Mouse (Mus musculus): ENCODE measurements around the gene Myo3b.
"Not testable (repeated sequence)": the region's sequence is repeated elsewhere in the genome, so short reads cannot be mapped to it uniquely, and the experiment has no call there.

Myo3b gene

DNA sequence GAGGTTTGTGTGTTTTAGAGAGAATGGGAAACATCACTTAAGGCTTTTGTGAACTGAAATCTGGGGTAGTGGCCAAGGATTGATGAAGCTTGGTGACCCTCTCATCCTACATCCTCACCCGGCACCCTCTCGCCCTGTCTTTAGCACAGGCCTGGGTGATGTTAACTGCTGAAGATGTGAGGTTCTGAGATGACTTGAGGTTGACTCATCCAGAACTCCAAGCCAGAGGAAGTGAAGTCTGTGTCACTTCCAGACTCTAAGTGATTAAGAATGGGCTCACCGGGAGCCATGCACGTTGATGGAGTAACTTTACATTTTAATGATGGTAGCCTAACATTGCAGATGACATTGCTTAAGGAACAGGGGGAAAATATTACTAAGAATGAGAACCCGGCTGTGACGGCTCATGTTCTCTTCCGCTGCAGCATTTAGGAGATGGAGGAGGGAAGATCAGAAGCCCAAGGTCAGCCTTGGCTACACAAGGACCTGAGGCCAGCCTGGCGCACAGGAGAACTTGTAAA, 143.3 kb downstream of the Myo3b start:
- DNase-seq (ENCODE audit: extremely low read depth, low read depth, low spot score) = no peak

- DNase-seq (ENCODE audit: extremely low read depth, low read depth, low spot score) = no peak
Measured at GRCm38 (mm10) chr2:70187040-70187439, 148.1 kb downstream of the Myo3b start.

DNA sequence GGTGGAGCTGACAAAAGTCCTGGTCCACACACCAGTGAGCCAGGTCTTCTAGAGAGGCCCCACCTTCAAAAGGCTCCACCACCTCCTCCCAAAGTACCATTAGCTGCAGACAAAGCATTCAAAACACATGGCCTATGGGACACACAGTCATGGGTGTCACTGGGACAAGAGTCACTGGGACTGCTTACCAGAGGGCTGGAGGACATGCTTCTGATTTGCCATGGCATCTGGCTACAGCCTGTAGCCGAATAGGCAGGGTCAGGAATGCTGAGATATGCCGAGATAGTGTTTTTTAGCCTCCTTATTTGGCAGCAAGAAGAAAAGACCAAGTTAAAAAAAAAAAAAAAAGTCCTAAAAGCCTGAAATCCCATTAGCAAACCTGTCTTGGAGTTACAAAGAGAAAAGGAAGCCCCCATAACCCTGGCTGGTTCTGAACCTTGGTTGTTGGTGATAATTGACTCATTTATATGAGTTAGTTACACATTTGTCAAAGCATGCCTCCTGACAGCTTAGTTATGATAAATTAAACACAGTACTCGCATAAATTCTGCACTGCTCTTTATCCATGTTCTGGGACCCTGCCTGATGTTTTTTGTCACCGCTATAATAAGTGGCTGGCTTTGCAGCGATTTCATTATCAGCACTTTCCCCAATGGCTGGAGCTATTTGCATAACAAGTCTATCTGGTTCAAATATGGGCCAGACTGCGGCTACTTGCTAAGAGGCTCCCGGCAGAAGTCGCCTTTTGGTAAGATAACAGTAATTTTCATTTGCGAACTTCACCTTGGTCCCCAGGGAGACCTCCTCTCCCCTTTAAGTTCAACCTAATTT, 156.7 kb downstream of the Myo3b start:
- no peak for DNase-seq (ENCODE audit: extremely low read depth, low read depth, low spot score)

DNA sequence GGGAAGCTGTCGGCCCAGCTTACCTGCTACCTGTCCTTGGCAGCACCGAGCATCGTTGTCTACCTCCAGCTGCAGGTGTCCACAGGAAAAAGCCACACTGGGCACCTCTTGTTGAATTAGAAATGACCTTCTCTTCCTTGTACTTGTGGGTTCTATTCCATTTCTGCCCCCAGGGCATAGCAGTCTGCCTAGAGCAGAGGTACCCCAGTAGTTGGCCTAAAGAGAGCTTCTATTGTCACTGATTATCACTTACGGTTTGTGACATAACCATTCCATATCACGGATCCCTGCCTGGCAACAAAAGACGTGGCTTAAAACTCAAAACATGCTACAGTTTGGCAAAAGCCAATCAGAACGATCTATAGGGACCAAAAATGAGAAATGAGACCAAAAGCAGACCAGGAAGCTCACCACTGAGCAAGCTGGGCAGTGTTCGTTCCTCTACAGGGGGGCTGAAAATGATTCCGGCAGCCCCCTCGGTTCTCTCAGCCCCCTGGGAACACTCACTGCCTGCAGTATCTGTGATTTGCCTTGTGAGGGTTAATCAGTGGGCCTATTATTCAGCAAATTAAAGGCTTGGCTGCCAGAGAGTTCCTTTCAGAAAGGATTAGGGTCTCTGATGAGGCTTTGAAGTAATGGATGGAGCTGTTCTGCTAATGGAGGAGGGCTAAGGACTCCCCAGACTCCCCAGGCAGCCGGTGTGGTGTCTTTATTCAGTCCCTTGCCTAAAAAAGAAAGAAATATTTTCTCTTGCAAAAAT, 163.1 kb downstream of the Myo3b start:
- DNase-seq (ENCODE audit: extremely low read depth, low read depth, low spot score) = no peak

GRCm38 (mm10) chr2:70202578-70203167, 163.7 kb downstream of the Myo3b start:
- no peak for DNase-seq (ENCODE audit: extremely low read depth, low read depth, low spot score)

DNA sequence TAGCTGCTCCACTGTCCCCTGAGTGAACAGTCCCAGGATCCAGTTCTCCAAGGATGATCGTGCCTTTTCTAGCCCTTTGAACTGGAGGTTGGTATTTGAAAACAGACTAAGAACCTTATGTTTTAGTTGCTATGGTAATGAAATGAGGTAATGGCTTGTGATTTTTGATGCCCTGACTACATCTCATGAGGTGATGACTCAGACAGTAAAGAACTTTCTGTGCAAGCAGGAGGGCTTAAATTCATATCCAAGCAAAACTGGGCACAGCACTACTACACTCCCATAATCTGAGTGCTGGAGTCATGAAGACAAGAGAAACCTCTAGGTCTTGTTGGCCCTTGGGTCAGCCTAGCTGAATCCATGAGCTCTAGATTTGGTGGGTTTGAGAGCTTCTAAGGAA, 169.5 kb downstream of the Myo3b start:
- no peak for DNase-seq (ENCODE audit: extremely low read depth, low read depth, low spot score)

DNA sequence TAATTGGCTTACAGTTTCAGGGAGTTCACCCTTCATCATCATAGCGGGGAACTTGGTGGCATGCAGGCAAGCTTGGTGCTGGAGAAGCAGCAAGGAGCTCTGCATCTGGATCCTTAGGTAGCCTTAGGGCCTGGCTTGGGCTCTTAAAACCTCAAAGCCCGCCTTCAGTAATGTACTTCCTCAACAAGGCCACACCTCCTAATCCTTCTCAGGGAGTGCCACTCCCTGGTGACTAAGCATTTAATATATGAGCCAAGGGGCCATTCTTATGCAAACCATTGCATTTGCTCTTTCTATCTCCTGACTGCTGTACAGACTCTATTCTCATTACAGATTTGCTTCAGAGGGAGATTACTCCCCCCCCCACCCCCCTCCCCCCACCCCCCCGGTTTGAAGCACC, 170.9 kb downstream of the Myo3b start:
- no peak for DNase-seq (ENCODE audit: extremely low read depth, low read depth, low spot score)

GRCm38 (mm10) chr2:70210427-70211332, 171.8 kb downstream of the Myo3b start:
- DNase-seq (ENCODE audit: extremely low read depth, low read depth, low spot score) = no peak

DNA sequence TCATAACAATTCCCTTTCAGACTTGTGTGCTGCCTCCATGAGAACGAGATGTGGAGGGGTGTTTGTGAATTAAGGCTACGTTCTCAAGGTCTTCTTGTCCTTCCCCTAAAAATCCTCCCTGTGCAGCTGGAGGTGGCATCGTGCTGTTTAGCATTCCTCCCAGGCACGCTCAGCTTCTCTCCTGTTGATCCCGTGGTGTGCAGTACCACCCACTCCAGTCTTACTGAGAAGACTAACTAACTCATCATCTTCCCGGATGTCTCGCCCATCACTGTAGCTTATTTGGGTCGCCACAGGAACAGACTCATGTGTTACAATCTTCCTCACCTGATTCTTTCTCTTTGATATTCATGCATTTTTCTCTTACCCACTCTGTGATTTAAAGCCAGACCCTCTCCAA, 175.5 kb downstream of the Myo3b start:
- DNase-seq (ENCODE audit: extremely low read depth, low read depth, low spot score) = no peak

DNA sequence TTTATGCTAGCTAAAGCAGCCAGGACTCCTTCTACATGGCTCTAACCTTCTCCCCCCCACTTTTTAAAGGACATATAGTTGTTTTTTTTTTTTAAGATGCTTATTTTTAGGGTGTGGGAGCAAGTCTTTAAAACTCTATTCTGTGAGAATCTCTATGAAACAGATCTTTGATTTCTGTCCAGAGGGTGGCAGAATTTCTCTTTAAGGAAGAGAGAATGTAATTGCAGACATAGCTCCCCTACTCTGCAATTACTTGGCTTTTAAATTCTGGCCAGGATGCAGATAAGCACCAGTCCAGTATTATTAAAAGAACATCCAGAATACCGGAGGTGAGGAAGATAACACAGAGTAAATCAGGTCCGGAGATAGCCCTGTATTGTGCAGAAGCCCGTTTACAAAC, 178.9 kb downstream of the Myo3b start:
- DNase-seq (ENCODE audit: extremely low read depth, low read depth, low spot score) = no peak

DNA sequence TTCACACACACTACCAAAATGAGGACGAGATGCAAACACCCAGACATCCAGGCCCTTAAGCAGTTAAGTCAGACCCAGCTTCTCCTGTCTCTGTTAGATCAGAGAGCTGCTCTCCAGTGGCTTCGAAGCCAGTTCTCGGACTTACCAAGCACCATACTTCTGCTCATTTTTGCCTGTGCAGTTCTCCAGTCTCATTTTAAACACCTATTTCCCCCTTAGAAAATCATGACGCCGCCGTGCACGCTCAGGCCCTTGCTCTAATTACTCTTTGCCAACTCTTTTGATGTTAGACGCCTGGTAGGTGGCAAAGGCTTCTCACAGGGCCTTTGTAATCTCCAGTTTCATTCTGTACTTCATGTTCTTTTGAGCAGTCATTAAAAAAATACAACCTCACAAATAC, 179.5 kb downstream of the Myo3b start:
- DNase-seq (ENCODE audit: extremely low read depth, low read depth, low spot score) = no peak

DNA sequence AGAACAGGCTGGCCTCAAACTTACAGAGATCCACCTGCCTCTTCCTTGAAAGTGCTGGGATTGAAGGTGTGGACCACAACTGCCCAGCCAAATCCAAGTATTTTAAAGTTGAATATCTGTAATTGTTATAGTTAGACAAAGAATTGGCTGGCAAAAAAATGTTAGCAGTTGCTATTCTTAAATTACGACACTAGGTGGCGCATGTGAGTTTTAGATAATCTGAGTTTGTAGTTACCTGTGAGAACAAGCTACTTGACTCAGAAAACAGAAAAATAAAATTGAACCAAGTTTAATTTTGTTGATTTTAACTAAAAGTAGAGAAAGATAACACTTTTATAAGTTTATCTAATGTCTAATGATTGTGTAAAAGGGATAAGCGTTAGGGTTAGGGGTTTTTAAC, 187.8 kb downstream of the Myo3b start:
- DNase-seq (ENCODE audit: extremely low read depth, low read depth, low spot score) = no peak

DNA sequence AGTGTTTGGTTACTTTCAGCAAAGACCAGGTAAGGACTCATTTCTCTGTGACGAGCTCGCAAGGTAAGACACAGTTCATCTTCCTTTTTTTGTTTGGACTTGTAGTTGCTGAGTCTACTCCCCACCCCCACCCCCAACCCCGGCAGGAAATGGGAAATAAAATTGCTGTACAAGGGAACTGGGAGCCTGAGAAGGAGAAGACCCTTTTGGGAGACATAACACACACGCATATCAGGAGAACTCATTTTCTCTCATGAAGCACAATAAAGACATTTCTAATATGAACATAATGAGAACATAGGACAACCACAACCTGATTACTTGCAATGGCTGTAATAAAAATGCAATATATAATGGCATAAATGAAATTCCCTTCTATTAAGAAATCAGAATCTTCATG, 195.5 kb downstream of the Myo3b start:
- DNase-seq (ENCODE audit: extremely low read depth, low read depth, low spot score) = not testable (repeated sequence)

DNA sequence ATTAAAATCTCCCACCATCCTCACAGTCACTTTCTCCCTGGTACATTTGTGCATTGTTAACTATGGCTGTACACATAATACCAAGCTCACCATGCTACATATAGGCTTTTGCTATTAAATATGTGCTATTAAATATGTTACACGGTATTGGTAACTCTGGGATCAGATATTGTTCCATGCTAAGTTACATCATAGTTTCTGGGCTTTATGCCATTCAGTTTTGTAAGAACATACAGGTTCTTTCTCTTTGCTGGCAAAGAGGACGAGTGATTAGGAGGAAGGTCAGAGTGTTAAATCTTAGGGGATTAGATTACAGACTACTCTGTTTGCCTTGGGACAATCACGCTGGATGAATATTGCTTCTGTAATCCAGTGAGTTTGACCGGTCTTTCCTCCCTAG, 207.1 kb downstream of the Myo3b start:
- DNase-seq (ENCODE audit: extremely low read depth, low read depth, low spot score) = peak; percentile 83

- DNase-seq (ENCODE audit: extremely low read depth, low read depth, low spot score) = no peak
Measured at GRCm38 (mm10) chr2:70248616-70249015, 209.7 kb downstream of the Myo3b start.

GRCm38 (mm10) chr2:70249872-70250271, 210.9 kb downstream of the Myo3b start:
- no peak for DNase-seq (ENCODE audit: extremely low read depth, low read depth, low spot score)

GRCm38 (mm10) chr2:70251256-70251655, 212.3 kb downstream of the Myo3b start:
- no peak for DNase-seq (ENCODE audit: extremely low read depth, low read depth, low spot score)

DNA sequence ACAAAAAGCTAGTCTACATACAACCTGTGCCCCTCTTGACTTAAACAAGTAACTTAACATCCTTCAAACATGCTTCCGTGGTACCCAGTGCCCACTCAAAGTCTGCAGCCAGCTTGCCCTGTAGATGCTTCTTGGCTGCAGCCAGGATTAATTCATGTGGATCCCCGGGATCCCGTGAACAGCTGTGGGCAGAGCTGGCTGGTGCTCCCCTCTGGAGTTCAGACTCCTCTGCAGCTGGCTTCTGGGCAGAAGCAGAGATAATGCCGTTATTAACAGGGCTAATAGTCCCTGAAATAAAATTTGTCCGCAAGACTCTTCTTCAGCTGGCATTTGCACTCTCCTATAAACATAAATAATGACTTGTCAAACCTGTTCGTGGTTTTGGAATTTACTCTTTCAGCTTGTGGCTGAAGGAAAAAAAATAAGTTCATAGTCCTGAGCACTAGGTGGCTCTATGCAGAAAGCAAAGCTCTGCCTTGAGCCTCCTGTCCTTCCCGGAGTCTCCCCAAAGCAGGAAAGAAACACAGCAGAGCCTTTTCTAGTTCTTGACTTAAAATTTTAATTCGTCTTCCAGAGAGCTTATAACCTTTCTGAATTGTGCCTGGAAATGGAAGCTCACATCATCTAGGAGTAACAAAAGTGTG, 220.6 kb downstream of the Myo3b start:
- DNase-seq (ENCODE audit: extremely low read depth, low read depth, low spot score) = no peak

GRCm38 (mm10) chr2:70260646-70261195, 221.8 kb downstream of the Myo3b start:
- no peak for DNase-seq (ENCODE audit: extremely low read depth, low read depth, low spot score)
